Mouse (Mus musculus) cerebellum, adult 8-10 months (tissue): ENCODE data around the gene Nop10.
"Not testable (repeated sequence)": the region's sequence is repeated elsewhere in the genome, so short reads cannot be mapped to it uniquely, and the experiment has no call there.

ENCODE experiments used
- DNase-seq: peaks from one replicate; pipeline ENCODE4 v3.0.0; 2022

The Nop10 gene

GRCm38 (mm10) chr2:112265448-112266241, 3.9 kb downstream of the Nop10 start, which contains the start of gene Slc12a6:
Slc12a6 (plus strand) TSS chr2:112265825.
- peak; percentile 90 for DNase-seq

- DNase-seq, result peak; percentile 50
These were observed 4.5 kb downstream of the Nop10 start, which contains the start of gene Gm21985 for GRCm38 (mm10) chr2:112266242-112266592. Gm21985 (plus strand) TSS chr2:112266314.

- peak; percentile 31 for DNase-seq
These were observed 5.1 kb downstream of the Nop10 start for GRCm38 (mm10) chr2:112266780-112267179.

- DNase-seq, result no peak
These were observed 6.0 kb downstream of the Nop10 start for GRCm38 (mm10) chr2:112267547-112268269.

- DNase-seq, result no peak
These were observed 8.3 kb downstream of the Nop10 start for GRCm38 (mm10) chr2:112270011-112270410.

- DNase-seq, result no peak
These were observed 11.2 kb downstream of the Nop10 start for GRCm38 (mm10) chr2:112272909-112273308.

GRCm38 (mm10) chr2:112273474-112273873, 11.7 kb downstream of the Nop10 start:
- DNase-seq, result no peak

- DNase-seq, result no peak
These were observed 15.1 kb downstream of the Nop10 start for GRCm38 (mm10) chr2:112276870-112277269.

- DNase-seq, result no peak
These were observed 21.1 kb downstream of the Nop10 start for GRCm38 (mm10) chr2:112282846-112283245.

GRCm38 (mm10) chr2:112284363-112285030, 22.8 kb downstream of the Nop10 start:
- no peak for DNase-seq

- no peak for DNase-seq
These were observed 23.3 kb downstream of the Nop10 start for GRCm38 (mm10) chr2:112285031-112285390.

- not testable (repeated sequence) for DNase-seq
These were observed 24.3 kb downstream of the Nop10 start for GRCm38 (mm10) chr2:112286062-112286461.

- no peak for DNase-seq
These were observed 25.3 kb downstream of the Nop10 start for GRCm38 (mm10) chr2:112287059-112287458.

- DNase-seq, result no peak
These were observed 27.8 kb downstream of the Nop10 start for GRCm38 (mm10) chr2:112289507-112289906.

- DNase-seq, result no peak
These were observed 31.1 kb downstream of the Nop10 start for GRCm38 (mm10) chr2:112292823-112293222.

GRCm38 (mm10) chr2:112296211-112296610, 34.5 kb downstream of the Nop10 start:
- no peak for DNase-seq

- no peak for DNase-seq
These were observed 36.5 kb downstream of the Nop10 start for GRCm38 (mm10) chr2:112298221-112298620.

- no peak for DNase-seq
These were observed 46.9 kb downstream of the Nop10 start for GRCm38 (mm10) chr2:112308671-112309070.

GRCm38 (mm10) chr2:112309161-112309600, 47.5 kb downstream of the Nop10 start:
- DNase-seq, result peak; percentile 19
